Mouse (Mus musculus): ENCODE results near the gene Klk15.

Klk15 gene

GRCm38 (mm10) chr7:43985657-43986056, 52.1 kb downstream of the Klk15 start:
- no peak for DNase-seq

Data from right cerebral cortex, adult 18-20 months (tissue).